Mouse (Mus musculus): ENCODE results near the gene Ugdh.

Ugdh gene

DNA sequence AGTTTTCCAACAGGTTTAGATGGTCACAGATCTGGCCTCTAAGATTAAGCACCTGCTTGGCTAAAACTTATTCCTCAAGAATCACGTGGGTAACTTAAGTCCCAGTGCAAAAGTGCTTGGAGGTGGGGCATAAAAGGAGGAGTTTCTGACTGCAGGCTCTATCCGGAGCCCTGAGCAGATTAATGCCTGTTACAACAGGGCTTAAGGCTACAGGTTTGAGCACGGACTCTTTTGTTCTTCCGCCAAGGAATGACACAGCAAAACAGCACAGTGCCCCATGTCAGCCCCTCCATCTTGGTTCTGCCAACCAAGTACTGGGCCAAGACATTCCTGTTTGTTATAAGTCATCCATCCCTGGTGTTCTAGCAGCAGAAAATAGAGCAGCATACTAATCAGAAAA is 7.4 kb downstream of the Ugdh start:
- no peak for DNase-seq (ENCODE audit: low read depth, low spot score)

DNA sequence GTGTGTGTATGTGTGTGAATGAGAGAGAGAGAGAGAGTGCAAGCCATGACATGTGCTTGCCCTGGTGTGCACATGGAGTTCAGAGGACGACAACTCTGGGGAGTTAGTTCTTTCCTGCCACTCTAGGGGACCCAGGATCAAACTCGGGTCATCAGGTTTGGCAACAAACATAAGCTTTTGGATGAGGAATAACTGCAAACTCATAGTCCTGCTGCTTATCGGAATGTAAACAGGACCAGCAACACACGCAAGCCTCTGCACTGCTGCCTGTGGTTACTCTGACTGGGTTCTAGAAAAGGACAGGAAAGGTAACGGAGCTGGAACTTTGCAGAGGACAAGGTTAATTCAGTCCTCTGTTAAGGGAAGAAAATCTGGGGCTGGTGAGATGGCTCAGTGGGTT is 10.5 kb downstream of the Ugdh start:
- DNase-seq (ENCODE audit: low read depth, low spot score), result no peak

DNA sequence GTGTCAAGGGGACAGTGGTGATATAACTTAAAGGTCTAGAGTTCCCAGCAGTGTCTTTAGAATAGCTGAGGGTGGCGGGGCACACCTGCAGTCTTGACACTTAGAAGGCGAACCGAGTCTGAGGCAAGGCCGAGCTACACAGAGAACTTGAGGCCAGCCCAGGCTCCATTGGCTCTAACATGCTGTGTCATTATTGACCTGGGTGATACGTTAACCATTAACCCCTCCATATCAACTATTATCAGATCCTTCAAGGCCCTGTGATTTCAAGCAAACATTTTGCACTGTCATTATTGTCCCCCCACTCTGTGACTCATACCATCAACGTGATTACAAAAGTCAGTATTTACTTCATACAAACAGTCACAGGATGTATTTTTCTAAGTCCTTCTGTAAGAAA is 11.5 kb downstream of the Ugdh start:
- no peak for DNase-seq (ENCODE audit: low read depth, low spot score)

DNA sequence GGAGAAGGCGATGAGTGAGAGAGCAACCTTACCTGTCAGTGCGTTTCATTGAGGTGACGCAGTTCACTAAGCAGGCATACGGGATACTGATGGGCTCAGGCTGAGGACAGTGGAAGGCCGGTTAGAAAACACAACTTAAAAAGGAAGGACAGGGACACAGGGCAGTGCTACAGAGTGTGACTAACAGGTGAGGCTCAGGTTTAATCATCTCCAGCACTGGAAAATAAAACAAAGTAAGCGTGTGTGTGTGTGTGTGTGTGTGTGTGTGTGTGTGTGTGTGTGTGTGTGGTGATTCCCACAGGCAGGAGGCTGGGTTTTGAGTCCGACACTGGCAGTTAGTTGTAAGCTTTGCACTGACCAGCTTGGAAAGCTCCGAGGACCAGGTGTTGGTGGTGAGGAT is 12.9 kb downstream of the Ugdh start:
- DNase-seq (ENCODE audit: low read depth, low spot score), result no peak

DNA sequence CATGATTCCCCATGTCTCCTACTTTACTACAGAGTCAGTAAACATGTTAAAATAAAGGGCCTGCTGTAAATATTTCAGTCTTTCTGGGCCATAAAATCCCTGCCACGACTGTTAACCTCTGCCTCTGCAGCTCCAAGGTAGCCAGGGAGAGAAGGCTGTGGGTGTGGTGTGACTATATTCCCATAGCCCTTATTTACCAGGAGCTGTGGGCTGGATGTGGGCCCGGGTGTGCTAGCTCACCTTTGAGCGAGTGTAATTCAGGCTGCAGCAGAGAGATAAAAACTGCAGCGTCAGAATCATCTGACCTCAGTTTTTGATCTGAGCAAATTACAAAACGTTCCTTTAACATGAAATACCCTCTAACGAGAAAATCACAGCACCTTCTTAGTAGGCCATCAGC is 14.9 kb downstream of the Ugdh start:
- no peak for DNase-seq (ENCODE audit: low read depth, low spot score)

DNA sequence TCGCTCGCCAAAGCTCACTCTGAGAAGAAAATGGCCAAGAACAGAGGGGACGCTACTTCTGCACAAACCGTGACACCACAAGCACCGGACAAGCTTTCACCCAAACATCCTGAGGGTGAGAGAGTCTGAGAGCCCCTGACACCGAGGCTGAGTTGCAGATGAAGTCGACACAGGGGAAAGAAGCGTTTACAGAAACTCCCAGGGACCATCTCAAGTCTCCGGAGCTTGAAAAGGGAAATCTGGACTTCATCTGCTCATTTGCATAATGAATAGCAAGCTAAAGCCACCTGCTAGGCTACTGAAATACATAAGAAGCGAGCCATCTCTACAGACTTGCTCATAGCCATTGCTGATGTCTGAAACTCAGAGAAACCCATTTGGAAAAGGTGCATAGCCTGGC is 16.6 kb downstream of the Ugdh start:
- peak; percentile 78 for DNase-seq (ENCODE audit: low read depth, low spot score)

DNA sequence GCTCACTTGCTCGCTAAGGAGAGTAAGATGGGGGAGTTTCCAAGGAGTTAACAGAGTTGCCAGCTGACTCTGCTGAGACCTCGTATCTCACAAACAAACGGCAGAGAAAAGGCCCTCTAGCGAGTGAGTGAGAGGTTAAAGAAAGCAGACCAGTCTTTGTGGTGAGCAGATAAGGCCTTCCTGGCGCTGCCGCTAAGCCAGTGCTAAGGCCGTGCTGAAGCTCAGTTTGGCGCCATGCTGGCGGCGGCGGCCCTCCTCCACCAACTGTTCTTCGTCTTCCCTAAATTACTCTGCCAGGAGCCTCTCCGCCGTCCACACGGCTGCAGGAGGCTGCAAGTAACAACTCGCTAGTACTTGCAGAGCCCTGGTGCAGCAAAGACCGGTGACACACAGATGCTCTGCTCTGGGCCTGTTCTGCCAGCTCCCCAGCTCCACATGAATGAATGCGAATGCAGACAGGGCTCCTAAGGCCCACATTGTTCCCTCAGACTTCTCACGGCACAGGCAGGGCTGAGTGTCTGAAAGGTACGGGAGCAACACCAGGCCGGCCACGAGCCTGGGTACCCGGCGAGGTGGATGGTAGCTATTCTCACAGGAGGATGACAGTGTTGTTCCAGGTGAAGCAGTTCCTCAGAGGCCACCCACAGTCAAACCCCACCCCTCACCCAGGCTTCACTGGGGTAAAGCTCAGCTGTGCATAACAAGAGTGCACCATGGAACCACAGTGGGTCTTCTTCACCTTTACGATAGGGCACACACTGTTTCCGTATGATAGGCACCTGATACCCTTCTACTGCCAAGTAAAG is 19.9 kb downstream of the Ugdh start:
- DNase-seq (ENCODE audit: low read depth, low spot score), result no peak

DNA sequence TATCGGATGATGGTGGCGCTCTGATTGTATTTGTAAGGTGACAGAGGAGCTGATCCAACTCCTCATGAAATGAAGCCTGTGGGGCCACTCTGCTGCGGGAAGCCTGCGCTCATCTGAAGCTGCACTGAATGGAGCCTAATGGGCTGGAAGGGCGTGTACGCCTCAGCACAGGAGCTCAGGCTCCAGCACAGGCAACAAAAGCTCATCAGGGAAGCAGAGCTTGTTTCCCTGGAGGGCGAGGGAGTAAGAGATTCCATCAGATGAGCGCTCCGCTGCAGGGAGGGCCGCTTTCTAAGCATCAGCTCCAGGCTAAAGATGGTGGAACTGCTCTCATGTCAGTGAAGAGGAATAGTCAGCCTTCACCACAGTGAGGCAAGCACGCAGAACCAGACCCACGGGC is 27.8 kb downstream of the Ugdh start:
- DNase-seq (ENCODE audit: low read depth, low spot score), result no peak

DNA sequence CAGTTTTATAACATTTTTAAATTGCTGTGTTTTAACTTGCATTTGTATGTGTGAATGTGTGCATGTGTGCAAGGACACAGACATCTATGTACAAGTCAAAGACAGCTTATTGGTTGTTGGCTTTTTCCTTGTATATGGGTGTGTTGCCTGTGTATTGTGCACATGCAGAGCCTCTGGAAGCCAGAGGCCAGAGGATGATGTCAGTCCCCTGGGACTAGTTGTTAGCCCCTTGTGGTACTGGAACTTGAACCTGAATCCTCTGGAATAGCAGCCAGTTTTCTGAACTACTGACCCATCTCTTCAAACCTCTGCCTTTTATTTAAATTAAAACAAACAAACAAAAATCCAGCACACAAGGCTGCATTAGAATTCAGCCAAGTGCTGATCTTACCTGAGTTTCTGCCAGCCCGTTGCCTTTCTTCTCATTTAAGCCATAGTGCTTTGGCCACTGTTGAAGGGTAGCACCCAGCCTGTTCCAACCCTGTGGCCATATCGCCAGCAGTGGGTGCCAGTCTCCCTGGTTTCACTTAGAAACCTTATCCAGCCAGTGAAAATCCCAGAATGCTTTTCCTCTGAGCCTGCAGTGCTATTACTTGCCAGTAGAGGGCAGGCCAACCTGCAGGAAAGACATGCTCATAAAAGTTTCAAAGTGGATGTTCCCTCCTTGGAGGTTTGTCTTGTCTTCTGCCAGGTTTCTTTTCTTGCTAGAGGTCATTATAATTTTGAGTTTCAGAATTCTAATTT is 34.3 kb downstream of the Ugdh start:
- DNase-seq (ENCODE audit: low read depth, low spot score), result peak; percentile 82

DNA sequence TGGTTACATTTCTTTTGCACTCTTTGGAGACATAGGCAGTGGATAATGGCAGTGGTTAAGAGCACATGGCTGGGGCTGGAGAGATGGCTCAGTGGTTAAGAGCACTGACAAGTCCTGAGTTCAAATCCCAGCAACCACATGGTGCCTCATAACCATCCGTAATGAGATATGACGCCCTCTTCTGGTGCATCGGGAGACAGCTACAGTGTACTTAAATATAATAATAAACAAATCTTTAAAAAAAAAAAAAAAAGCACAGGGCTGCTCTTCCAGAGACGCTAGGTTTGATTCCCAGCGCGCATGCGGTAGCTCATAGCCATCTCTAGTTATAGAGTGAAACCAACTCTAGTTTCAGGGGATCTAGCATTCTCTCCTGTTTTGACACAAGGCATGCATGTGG is 41.3 kb downstream of the Ugdh start:
- DNase-seq (ENCODE audit: low read depth, low spot score), result peak; percentile 30

DNA sequence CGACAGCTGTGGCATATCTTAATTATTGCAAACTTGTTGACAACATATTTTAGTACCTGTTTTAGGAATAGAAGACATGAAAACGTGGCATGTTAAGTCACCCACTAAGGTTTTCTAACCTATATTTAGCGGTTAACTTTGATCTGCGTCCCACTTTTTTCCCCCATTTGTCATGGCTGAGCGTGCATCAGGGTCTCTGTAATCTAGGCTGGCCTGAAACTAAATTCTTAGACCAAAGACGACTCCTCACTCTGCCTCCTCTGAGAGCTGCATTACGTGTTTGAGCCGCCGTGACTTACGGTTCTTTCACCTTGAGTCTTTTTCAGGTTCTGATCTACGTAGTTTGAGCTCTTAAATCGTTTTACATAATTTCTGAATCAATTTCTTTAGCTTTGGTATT is 44.0 kb downstream of the Ugdh start:
- no peak for DNase-seq (ENCODE audit: low read depth, low spot score)

DNA sequence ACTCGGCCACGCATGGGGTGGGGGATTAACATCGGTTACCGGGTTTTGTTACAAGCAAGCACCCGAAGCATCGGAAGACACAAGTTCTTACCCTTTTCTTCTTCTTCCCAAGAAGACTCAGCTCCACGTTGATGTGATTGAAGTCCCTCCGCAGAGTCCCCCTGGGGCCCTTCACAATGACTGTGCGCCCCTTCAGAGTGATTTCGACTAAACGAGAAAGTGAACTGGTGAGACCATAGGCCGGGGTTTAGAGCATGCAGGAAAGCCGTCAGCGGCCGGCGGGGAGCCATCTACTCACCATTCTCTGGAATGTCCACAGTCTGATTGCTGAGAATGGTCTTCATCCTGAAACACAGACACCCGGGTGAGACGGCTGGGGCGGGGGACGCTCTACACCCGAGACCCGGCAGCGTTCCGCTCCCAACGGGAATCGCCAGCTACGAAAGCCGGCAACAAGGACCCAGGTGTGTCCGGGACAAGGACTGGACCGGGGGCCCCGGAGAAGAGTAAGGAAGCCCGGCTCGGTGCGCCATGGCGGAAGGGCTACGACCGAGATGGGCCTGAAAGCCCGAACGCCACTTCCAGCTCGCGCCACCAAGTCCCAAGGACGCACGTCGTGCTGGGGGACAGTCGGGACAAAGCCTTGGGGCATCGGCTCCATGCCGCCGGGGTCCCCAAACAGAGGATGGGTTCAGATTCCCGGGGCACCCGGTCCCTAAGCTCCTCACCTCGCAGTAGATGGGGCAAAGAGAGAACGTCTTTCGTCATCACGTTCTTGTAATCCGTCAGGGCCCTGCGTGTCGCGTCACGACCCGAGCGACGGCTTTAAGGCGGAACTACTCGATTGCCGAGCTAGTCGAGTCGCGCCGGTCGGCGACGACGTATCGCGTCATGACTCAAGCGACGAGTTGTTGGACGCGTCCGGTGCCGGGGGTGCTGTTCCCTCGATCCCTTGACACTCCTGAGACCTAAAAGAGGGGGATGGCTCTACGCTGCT is 44.8 kb downstream of the Ugdh start, which contains the start of the genes Rpl9 and Lias:
Rpl9 (minus strand) TSS at position 797 of the 997 bp plus-strand sequence.
Lias (plus strand) TSS at position 850 of the 997 bp plus-strand sequence.
- peak; percentile 98 for DNase-seq (ENCODE audit: low read depth, low spot score)

DNA sequence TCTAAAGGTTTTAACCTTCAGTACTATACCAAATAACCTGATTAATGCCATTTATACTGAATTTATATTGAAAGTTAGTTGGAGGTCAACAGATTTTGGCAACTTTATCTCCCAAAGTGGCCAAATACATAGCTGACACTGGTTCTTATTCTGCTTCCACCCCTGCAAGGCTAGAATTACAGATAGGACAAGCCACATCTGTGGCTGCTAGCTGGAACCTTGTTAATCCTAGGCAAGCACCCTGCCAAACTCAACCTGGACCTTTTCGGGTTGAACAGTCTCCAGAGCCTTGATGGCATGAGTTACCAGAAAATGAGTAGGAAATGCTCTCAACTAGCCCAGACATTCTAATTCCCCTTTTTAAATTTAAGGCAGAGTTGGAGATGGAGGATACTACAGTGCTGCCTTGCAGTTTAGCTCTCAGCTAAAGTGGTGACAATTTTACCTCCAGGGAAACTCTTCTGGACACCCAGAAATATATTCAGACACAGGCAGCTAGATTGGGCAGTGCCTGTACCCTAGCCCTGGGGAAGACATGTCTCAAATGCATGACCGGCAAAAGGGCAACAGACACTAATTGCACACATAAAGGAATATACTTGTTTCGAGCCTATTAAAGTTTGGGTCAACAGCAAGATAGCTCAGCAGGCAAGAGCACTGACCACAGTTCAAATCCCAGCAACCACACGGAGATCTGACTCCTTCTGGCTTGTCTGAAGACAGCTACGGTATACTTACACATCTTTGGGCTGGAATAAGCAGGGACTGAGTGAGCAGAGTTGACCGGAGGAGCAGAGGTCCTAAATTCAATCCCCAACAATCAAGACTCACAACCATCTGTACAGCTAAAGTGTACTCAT is 48.5 kb downstream of the Ugdh start:
- peak; percentile 28 for DNase-seq (ENCODE audit: low read depth, low spot score)

DNA sequence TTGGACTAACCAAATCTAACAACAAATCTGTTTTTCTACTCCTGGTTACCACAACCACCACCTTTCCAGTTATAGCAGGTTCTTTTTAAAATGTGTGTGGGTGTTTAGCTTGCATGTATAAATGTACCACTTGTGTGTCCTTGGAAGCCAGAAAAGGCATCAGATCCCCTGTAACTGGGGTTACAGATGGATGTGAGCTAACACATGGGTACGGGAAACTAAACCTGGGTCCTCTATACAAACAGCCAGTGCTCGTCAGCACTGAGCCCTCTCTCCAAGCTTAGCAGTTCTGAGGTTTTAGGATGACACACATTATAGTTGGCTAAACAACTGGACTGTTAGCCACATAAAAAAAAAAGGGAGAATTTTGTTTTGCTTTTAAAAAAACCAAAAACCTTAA is 50.0 kb downstream of the Ugdh start:
- peak; percentile 15 for DNase-seq (ENCODE audit: low read depth, low spot score)

DNA sequence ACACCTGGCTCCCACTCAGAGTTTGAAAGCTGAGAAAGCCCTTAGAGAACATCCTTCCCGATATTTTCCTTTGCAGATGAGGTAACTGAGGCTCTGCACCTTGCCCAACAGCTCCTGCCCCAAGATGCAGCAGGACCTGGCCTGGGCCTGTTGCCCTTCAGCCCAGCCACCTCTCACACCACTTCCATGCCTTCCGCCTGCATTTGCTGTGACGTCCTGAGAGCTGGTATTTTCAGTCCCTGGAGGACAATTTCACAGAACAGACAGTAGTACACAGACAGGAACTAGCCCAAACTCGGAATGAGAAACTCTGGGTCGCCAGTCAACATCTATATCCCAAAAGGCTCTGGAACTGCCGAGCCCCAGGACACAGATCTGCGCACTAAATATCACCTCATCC is 61.0 kb downstream of the Ugdh start:
- no peak for DNase-seq (ENCODE audit: low read depth, low spot score)

DNA sequence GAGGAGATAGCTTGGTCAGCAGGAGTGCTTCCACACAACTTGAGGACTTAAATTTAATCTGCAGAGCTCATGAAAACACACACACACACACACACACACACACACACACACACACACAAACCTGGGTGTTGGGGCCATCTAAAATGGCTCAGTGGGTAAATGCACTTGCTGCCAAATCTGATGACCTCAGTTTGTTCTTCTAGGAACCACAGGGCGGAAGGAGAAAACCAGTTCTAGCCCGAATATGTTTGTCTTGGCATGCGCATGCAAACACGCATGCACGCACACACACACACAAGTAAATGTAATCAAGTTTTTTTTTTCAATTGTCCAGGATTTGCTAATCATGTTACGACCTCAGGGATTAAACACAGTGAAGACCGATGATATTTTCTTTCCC is 64.2 kb downstream of the Ugdh start:
- DNase-seq (ENCODE audit: low read depth, low spot score), result no peak

DNA sequence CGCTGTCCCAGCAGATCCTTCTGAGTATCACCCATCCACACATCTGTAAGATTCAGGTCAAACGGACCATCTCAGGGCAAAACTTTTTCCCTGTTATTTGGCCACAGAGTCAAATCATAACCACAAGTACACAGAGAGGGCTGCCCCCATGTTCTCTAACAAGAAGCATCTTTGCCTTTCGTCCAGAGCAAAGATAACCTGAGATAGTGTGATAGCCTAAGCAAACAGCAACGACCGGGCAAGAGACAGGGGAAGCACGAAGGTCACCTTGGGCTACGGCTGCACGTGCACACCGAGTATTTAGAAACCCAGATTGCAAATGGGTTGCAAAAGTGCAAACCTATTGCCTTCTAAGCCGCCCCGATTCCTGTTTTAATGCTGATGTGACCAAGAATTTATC is 67.9 kb downstream of the Ugdh start:
- DNase-seq (ENCODE audit: low read depth, low spot score), result no peak

Measured in A20 (cell line).